Mouse (Mus musculus) brain, embryonic 14.5 days (tissue): ENCODE data around the gene Hist1h3c.

Experiments
- CTCF ChIP-seq: fragments of 200-500 bp; IDR thresholded peaks from 2 replicates; pipeline ENCODE4 v1.5.1; 2012; ENCODE audit warnings: inconsistent platforms, mild to moderate bottlenecking, moderate library complexity, borderline replicate concordance; ENCODE audit not compliant: insufficient read depth, insufficient read length; ENCODE audit errors: extremely low read depth
- POLR2A ChIP-seq: fragments of 200-500 bp; IDR thresholded peaks from 2 replicates; pipeline ENCODE4 v1.6.1; 2012; ENCODE audit warnings: mild to moderate bottlenecking, inconsistent platforms, borderline replicate concordance; ENCODE audit not compliant: poor library complexity, insufficient read depth, insufficient read length, severe bottlenecking; ENCODE audit errors: extremely low read depth

DNA sequence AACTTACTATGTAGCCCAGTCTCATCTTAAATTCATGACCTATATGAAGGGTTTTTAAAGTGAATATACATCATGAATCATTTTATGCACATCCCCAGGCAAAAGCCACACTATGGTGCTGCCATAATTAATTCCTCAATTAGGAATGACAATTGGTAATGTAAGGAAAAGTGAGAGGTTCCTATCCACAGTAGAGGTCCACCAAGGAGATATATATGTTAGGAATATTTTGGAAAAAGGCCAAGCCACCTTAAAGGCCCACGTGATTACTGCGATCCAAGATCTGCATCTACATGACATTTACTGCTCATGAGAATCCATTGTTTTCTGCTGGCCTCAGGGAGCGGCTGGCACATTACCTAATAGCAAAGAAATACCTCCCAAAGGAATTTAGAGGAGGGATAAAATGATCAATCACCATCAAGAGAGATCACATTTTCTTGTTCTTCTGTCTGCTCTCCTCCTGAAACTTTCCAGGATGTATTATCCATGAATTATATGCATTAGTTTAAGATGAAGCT lies 13.9 kb upstream of the Hist1h3c start:
- TF ChIP-seq CTCF (no peak), POLR2A (no peak)
